Mouse (Mus musculus): ENCODE measurements around the gene Il24.

DNA sequence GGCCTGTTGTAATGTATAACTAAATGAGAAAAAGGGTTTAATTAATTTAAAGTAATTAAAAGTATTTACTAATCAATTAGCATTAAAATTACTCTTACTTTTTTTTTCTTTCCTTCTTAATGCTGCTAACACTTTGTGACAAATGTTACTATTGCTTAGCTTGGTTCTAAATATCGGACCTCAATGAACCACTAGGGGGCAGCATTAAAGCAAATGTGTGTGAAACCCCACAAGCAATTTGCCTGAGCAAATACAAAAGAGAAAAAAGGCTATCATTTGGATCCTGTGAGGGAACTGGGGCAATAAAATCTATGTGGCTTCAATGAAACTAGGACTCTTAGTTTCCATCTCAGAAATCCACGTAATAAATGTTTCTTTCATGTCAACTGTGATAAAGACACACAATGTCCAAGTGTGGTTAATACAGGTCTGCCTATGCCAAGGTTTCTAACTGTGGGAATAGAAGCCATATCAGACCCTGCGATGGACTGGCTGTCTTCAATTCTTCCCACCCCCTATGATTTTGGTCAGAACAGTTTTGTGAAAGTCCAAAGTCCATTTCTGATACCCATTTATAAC, 10.2 kb downstream of the Il24 start:
- TF ChIP-seq CTCF (IDR thresholded peaks at IDR 0.05; ENCODE audit: low read depth, low read length) = no peak
- TF ChIP-seq POLR2A (IDR thresholded peaks at IDR 0.05; ENCODE audit: borderline replicate concordance, low read depth, low read length) = no peak
